Mouse (Mus musculus) kidney, adult 9 months (tissue): ENCODE measurements at regions not wholly inside any gene's neighbourhood (a gene's known extent, or its start where the extent isn't known, plus 50 kb on each side); places are given as distances from the start of the nearest gene placed in this dataset.
A peak's percentile ranks its signal among the peaks of the same experiment; 100 is the strongest.

Experiments used
- DNase-seq: peaks from one replicate; pipeline ENCODE4 v3.0.0; 2022

DNA sequence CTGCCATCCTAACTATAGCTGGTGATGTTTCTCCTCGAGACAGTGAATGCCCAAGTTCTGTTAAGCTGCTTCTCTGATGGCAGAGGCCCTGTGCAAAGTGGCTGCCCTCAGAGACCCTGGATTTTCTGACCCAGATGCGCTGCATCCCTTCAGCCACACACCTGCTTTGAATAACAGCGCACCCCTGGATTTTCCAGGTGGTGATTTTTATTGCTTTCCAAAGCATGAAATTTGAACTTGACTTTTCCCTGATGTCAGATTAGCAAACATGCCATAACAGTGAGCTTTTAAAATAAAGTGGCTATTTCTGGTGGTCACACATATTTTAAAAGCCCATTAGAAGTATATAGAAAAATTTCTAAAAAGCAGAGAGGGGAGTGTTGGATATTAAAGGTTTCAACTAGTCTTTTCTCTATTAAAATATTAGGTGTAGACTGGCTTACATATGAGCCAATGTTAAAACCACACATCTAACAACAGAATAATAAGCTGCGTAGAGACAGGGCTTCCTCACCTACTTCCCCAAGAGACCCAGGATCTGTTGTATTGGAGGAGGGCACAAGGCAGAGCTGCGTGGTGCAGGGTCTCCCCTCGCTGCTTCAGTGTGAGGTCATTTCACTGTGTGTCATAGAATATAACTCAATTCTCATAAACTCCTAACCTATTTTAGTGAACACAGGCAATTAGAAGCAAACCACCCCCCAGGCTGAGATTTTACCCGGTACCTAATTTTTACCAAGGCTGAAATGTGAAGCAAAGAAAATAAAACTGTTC lies 280.3 kb downstream of the Ccdc91 start:
- no peak for DNase-seq

DNA sequence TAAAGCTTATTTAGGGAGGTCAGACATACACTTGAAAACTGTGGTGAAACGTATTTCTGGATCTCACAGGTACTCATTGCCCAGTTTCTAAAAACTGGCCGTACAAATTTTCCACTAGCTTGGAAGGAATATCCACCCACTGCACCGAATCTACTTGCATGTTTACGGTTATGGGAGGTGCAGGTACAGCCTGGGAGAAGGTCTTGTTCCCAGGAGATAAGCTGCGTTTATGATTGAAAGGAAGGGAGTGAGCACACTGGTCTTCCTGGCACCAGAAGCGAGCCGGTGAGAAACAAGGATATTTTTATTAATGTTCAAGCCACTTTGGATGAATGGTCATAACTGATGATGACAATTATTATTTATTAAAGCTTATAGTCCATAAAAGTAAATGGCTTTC lies 283.9 kb downstream of the Ccdc91 start:
- no peak for DNase-seq

DNA sequence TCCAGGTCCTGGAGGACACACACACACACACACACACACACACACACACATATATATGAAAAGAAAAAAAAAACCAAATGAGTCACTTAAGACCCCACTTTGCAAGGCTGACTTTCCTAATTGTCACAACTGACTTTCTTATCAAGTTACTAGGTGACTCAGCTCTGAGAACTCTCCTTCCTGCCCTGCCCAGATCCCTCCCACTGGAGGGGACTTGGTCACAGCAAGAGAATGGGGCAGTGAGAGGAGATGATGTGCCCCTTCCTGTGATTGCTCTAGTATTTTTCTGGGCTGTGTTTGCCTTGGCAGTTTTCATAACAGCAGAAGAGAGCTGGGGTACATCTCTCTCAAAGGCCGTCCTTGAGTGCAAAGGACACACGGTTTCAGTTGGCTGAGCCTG lies 284.5 kb downstream of the Ccdc91 start:
- DNase-seq = peak; percentile 24

DNA sequence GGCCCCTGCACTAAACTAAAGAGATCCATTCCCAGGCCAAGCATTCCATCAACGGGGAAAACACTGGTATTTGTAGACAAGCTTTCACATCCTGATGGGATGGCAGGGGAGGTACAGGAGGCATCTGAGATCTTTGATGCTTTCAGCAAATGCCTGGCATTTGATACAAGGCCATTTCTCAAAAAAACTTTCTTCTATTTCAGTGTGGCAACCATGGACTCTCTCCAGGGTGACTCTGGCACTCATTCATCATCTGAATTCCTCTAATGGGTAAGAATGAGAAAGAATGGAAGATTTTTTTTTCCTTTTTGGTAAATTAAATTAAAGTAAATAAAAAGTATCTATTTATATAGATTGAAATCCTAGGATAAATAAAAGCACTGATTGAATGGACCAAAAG lies 281.8 kb upstream of the Far2 start:
- no peak for DNase-seq

DNA sequence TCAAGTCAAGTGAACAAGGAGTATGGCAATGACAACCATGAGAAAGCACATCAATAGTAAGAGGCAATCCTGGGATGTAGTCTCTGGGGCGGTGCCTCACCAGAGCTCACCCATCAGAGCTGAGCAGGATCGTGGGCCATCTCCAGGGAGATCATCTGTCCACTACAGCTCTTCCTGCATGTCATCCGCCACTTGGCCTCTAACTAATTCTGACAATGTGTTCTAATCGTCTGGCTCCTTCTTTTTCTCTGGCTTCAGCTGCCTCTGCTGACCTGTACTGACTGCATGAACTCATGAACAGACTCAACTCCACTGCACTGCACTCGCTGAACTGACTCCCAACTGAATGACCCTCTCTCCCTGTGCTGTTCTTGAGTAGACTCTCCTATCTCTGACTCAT lies 277.9 kb upstream of the Far2 start:
- no peak for DNase-seq

DNA sequence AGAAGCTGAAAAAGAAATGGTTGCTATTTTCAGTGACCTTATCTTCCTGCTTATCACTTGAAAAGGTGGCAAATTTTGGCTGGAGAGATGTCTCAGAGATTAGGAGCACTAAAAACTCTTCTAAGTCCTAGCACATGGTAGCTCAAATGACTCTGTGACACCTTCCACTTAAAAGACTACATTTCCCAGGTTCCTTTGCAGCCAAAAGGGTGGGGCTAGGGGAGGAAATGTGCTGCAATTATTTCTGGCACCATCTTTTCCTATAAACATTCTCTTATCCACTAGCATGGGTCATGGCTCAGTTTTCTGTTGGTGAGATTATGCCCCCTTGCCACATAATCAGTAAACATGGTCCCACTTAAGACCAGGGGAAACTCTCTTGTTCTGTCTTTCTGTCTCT lies 277.0 kb upstream of the Far2 start:
- DNase-seq = no peak

DNA sequence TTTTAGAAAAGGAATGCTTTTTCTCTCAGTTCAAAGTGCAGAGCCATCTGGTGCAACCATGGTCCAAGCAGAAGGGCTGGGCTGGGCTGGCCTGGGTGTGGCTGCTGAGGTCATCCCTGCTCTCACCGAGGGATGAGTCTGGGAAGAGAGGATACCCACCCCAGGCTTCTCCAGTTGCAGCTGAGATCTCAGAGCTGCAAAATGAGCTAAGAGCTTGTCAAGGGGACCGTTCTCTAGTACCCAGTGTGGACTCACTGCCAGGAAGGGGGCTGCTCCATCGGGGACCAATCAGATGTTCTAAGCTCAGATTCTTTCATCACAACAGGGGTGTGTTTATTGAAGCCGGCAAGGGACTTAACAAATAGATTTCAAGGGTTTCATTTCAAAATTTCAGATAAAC lies 275.6 kb upstream of the Far2 start:
- DNase-seq = no peak

DNA sequence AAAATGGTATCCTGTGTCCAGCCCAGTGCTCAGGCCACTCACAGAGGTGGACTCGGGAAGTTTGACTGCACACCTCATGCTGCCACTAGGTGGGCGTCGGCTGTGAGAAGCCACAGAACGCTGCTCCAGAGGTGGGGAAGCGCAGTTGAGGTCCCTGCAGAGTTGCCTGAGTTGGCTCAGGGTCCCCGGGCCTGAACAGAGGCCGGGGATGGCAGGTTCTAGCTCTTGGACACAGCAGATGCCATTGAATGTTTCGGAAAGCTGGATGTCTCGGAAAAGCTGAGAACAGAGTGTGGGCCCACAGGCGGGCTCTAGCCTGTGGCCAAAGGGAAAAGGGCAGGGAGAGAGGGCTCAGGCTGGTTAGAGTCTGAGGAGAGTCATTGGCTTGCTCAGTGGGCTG lies 273.2 kb upstream of the Far2 start:
- DNase-seq = no peak

DNA sequence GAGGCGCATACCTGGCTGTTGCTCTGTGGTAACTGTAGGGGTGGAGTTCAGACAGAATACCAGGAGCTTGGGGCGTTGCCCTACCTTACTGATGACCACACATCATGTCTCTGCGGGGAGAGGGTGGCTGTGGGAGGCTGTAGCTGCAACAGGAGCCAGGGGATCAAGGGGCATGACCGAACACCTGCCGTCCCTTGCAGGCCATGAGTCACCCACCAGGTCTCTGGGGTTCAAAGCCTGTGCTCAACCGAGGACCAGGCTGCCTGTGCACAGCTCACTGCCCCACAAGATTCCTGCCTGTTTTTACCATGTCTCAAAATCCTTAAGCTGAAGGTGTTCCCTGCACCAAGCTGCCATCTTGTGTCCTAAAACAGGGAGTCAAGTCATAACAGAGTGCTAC lies 272.4 kb upstream of the Far2 start:
- no peak for DNase-seq

DNA sequence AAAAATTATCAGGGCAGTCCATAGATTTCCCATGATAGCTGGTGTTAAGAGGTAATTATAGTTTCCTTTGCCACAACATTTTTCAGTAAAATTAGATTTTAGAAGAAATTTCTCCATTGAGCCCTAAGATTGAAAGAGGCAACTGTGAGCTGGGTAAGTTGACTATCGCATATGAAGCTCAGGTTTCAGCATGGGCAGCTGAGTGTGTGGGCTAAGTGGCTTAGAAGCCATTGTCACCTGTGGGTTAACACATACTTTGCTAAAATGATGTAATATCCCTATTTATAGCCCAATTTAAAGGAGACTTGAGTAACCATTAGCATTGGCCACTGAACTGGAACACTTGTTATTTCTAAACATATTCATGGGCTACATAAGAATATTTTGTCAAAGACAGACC lies 267.6 kb upstream of the Far2 start:
- no peak for DNase-seq

DNA sequence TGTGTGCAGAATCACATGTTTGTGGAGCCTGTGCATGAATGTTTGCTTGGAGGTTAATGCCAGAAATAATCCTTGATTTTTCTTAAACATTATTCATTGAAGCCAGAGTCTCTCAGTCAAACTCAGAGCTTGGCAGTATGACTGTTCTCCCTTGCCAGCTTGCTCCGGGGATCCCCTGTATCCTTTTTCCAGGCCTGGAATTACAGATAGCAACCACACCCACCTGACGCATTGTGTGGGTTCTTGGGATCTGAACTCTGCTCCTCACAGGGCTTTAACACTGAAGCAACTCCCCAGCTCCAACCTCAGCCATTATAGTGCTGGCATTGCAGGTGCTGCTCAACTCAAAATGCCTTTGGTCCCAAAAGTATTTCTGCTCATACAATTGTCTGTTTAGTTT lies 262.8 kb upstream of the Far2 start:
- no peak for DNase-seq

DNA sequence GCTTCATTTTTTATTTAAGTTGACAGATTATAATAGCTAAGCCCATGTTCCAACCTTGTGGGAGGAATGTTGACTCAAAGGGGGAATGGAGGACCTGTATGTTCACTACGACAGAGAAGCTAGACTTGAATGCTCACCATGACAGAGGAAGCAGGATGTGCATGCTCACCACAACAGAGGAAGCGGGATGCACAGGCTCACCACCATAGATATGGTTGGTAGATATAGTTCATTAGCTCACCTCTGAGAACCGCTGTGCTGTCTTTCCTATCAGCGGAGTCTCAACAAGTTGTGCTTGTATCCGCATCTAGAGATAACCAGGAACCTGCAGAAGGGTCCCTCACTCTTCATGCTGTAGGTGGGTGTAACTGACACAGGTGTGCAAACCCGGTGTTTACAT lies 262.2 kb upstream of the Far2 start:
- no peak for DNase-seq

DNA sequence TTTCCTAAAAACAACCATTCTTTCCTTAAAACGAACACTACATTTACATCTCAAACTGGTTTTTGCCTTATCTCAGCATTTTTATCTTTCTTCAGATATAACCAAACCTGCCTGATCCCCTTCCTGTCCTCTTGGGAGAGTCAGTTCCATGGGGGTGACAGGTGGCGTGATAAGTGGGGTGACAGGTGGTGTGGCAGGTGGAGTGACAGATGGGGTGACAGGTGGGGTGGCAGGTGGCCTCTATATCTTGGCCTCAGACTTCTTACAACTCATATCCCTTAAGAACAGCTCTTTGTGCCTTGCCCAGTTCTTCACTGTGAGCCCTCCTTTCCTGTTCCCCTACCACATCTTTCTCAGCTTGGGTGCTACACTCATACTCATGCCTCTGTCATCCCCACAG lies 259.0 kb upstream of the Far2 start:
- DNase-seq = no peak

DNA sequence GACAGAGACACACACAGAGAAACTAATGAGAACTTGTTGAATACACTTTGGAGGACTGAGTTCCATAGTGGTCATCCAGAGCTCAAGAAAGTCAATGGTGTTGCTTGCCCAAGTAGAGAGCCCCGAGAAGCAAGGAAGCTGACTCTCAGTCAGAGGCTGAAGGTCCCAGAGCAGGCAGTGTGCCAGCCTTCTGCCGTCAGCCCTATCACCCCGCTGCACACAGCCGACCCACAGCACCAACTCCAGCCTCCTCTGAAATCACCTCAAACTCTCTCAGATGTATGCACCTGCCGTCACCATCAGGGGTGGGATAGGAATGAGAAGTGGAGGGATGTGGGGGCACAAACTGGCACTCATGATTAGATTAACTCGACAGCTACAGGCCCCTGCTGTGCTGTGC lies 257.9 kb upstream of the Far2 start:
- no peak for DNase-seq

DNA sequence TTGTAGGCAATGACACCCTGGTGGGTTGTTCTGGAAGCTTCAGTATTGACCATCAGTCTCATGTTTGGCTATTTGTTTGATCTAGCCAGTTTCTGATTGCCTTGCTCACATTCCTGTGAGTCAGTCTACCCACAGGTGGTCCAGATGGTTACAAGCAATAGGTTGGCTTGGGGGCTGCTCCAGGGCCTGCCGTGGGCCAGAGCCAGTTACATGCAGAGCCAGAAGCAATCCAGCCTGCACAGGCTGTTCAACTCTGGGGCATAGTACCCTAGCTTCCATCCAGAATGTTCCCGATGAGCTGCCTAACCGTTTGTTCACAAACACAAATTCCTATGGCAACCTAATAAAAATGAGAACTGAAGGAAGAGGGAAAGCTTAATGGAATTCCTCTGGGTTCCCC lies 253.2 kb upstream of the Far2 start:
- DNase-seq = no peak

DNA sequence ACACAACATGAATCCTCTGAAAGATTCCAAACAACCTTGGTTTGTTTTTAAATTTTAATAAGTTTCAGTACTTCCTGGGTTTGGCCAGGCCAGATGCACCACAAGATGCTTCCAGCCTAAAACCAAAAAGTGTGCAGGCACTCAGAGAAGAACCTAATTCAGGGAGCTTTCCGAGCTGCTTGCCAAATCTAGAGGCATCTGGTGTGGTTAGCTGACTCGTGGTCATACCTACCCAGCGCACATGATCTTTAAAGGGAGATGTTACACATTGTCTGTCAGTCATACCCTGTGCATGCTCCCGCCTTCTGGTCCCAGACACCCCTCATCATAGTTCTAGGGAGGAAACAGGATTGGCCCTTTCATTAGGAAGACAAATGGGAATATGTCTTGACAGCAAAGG lies 252.7 kb upstream of the Far2 start:
- no peak for DNase-seq

DNA sequence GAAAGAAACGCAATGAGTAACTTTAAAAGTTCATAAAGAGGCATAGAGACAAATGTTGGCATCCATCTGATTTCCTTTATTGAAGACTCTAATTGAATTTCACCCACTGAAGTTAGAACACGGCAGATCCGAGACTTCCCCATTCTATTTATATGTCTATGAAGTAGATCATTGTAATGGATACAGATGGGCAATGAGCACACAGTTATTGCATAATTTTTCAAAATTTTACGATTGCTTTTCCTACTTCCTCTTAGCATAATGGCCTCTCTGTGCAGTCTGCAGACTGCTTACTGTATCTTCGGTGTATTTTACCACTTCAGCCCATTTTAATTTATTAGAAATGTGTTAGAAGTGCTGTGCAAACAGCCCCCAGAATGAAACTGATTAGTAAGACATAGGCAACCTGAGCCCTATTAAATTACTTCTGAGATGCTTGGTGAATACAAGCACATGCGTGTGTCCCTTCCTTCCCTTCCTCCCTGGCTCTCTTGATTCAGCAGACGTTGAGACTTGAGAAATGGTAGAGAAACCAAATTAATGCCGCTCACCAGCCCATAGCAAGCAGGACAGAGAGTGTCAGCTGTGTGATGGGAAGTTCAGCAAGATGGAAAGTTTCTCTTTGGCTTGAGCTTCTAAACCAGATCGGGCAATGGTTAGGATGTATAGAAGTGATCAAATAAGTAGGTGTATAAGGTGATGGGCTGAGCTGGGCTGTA lies 247.9 kb upstream of the Far2 start:
- no peak for DNase-seq

DNA sequence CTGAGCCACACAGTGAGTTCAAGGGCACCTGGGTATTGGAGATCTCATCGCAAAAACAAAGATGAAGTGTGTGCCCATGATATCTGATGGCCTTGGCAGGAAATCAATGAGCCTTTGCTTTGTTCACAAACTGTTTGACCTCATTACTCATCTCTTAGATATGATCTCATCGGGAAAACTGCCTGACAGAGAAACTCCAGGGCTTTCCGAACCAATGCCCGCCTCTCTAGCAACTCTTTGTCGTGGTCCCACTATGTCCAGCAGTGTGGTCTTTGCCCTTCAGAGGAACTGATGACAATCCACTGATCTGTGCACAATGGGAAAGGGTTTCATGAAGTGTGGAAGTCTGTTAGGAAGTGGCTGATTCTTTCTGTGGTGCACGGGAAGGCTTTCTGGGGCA lies 247.2 kb upstream of the Far2 start:
- DNase-seq = no peak

DNA sequence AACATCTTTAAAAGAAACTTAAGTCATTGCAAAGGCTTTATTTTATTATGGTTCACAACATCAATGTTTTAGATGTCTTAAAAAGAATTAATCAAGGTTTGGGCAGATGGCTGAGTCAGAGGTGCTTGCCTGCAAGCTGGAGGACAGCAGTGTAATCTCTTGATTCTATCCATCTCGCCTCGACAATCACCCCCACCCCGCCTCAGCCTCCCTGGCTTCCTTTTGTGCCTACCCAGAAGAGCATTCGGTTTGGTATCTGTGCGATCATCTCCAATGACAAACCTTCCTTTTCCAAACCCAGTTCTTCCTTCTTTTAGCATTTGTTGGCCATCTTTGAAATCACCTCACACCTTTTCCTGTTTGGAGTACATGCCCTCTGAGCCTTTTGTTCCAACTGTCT lies 246.2 kb upstream of the Far2 start:
- DNase-seq = no peak

DNA sequence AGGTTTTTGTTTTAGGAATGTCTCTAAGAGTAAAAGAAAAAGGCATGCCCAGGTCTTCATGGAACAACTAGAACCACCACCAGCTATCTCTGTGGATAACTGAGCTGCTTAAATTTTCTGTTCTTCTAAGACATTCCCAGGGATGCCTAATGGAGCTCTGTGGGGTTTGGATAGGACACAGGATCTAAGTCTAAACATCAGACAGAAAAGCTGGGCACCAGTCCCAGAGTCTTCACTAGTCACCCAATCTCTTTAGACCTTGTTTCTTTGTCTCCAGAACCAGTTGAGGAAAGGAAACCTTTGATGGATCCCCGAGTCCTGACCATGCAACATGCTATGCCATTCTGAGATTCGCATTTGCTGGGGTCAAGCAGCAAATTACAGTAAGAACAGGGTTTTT lies 243.2 kb upstream of the Far2 start:
- no peak for DNase-seq

DNA sequence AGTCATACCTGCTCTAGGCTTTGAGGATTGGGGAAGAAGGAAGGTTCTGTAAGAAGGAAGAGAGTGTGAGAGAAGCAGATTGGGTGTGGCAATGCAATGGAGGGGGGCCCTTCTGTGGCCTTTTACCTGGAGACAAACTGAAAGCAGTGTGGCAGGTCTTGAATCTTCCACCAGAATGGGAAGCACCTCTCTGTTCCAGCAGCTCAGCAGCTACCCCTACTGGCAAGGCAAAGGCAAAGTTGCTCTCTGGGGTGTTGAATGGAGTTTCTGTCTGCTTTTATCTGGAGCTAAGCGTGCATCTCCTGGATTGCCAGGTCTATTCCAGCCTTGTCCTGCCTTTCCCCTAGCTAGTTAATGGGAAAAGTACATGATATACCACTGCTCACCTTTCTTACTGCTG lies 236.3 kb upstream of the Far2 start:
- peak; percentile 41 for DNase-seq

DNA sequence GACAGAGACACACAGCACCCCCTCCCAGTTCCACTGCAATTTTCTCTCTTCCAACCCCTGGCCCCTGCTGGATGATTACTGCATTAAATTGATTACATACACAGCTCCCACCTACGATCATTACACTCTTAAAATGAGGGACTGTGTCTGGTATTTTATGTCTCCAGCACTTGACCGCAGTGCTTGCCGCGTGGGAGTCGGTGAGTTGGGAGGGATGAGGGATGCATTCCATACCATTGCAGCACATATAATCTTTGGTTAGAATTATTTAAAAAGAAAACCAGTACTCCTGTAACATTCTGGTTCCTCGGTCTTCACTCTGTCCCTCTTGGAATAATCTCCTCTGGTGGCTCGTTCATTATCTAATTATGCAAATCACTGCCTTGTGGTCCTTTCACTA lies 230.2 kb upstream of the Far2 start:
- no peak for DNase-seq

DNA sequence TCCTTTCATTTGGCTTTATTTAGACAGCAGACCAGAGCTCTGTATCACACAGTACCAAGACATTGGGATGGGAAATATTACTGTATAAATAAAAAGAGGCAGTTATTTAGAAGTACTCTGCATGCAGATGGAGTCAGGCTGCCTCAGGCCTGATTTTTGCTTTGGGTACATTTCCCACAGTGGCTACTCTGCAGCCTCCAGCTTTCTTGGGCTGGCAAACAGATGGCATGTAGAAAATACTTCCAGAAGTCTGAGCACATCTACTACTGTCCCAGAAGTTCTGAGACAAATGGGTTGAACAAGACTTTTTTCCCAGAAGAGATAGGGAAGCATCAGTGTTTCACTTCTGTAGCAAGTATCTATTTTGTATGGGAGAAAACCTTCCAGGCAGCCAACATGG lies 229.8 kb upstream of the Far2 start:
- no peak for DNase-seq

DNA sequence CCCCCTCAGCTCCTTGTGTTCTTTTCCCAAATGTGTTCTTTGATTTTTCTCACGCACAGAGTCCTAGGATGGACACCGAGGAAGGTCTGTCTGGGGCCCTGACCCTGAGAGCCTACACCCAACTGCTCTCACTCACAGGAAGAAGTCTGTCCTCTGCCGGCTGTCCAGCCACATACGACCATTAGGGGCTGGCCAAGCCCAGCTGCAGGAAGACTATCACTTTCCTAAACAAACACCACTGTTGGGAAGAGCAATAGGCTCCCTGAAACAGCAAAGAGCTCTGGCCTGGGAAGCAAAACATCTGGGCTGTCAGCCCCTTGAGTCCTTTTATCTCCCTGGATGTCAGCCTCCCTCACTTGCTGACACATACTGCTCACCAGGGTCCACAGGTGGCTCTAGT lies 224.8 kb upstream of the Far2 start:
- DNase-seq = no peak

DNA sequence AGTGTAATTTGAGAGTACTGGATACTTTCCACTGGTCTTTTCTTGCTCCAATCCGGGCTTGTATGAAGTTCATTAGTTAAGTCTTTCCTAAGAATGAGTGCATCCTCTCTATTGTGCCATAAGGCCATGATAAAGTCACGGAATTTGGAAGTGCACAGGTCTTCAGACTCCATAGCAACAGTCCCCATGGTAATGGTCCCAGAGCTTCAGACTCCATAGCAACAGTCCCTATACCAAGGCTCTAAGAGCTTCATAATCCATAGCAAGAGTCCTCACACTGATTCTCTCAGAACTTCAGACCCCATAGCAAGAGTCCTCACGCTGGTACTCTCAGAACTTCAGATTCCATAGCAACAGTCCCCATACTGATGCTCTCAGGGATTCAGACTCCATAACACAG lies 214.5 kb upstream of the Far2 start:
- no peak for DNase-seq
